Mouse (Mus musculus): ENCODE data around the gene Cwc22. TPM values are rescaled to one million over a fixed set of nuclear protein-coding genes. Genes with fewer than 3 reads are reported as not detected.

Cwc22 gene
- polyA plus RNA-seq, 1 experiment from 2014 or later, result 30.0 TPM

DNA sequence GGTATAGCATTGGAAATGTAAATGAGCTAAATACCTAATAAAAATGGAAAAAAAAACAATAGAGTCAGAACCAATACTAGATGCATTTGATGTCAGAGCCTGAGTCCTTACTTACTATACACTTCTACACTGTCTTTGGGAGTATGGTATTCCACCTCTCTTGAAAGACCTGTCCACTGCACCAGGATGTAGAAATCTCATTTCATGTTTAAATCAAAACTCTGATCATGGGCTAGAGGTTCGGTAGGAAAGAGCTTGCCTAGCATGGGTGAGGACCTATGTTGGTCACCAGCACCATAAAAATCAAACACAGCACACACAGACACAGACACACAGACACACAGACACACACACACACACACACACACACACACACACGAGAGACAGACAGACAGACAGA is 73.5 kb downstream of the Cwc22 start:
- Histone ChIP-seq H3K4me1 (no peaks in the 10 kb centered on the region), H3K9ac (no peak overlapping the region), H3K27me3 (no peaks in the 10 kb centered on the region), H3K4me3 (replicated peaks) (no peak overlapping the region), H3K36me3 (no peaks in the 10 kb centered on the region), H3K9me3 (replicated peaks) (no peaks in the 10 kb centered on the region), H3K27ac (replicated peaks) (no peak overlapping the region), H3K4me2 (replicated peaks) (no peak overlapping the region)
- ATAC-seq (ENCODE audit: insufficient number of reproducible peaks, low FRiP score, low TSS enrichment, low read depth), result no peak
- WGBS, result 80% methylated on average over 2 of the region's 2 CpGs

DNA sequence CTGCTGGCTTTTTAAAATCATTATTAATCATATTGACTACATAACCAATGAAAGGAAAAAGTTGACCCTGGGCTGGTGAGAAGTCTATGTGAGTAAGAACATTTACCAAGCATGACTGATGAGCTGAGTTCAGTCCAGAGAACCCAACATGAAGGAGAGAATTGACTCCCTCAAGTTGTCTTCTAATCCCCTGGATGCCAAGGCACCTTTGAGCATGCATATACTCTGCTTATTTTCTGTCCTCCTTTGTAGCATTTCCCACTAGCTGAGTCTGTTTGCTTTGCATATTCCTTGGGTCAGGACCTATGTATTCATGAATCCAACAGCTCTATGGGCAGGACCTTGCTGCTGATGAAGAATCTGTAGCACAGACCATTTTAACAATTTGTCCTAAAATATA is 75.0 kb downstream of the Cwc22 start:
- no peak for ATAC-seq (ENCODE audit: insufficient number of reproducible peaks, low FRiP score, low TSS enrichment, low read depth)
- Histone ChIP-seq H3K4me3 (replicated peaks) (no peak overlapping the region), H3K4me2 (replicated peaks) (no peak overlapping the region), H3K27ac (replicated peaks) (no peak overlapping the region), H3K9me3 (replicated peaks) (no peaks in the 10 kb centered on the region), H3K9ac (no peak overlapping the region), H3K4me1 (no peaks in the 10 kb centered on the region), H3K36me3 (no peaks in the 10 kb centered on the region), H3K27me3 (no peaks in the 10 kb centered on the region)

DNA sequence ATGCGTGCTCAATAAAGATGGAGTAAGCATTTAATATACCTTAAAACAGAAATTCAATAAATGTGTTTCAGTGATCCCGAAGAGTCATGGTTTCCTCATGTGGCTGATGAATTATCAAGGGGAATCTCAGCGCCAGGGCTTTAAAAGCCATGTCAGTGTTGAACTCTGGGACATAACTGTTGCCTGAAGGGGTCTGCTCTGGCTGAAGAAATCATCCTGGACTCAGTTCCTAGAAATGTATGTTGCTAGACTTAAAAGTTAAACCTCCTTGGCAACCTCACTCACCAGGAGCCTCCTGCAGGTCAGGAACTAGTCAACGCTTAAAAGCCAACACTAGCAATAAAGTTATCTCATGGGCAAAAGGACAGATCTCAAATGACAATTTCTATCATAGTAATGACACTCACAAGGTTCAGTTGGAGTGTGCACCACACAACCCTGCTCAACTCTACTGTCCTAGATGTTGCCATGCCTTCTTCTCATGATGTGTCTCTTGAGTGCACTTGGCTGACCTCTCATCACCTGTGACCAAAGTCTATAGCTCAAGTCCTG is 76.4 kb downstream of the Cwc22 start:
- 83% methylated on average over 4 of the region's 4 CpGs for WGBS
- ATAC-seq (ENCODE audit: insufficient number of reproducible peaks, low FRiP score, low TSS enrichment, low read depth), result no peak
- Histone ChIP-seq H3K36me3 (no peaks in the 10 kb centered on the region), H3K27ac (replicated peaks) (no peak overlapping the region), H3K4me3 (replicated peaks) (no peak overlapping the region), H3K4me2 (replicated peaks) (no peak overlapping the region), H3K9ac (no peak overlapping the region), H3K27me3 (no peaks in the 10 kb centered on the region), H3K4me1 (no peaks in the 10 kb centered on the region), H3K9me3 (replicated peaks) (no peaks in the 10 kb centered on the region)

DNA sequence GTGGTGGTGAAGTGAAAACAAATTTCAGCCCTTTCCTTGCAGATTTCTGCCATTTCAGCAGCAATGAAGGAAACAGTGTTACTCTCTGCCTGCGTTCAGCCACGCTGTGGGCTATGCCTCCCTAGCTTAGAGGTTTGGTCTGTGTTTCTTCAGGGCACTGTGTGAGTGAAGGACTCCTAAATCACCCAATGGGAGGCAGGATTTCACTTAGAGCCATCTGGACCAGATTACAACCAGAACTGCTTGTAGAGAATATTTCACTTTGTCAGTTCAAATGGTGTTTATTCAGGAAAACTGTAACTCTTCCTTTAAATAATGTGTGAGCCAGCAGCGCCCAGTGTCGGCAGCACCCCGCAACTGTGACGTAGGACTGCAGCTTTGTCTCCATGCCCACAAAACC is 82.2 kb downstream of the Cwc22 start:
- H3K4me2 ChIP-seq (replicated peaks), result peak overlapping the region; percentile 47
- 35% methylated on average over 6 of the region's 6 CpGs for WGBS
- peak overlapping the region; percentile 87 for H3K27ac ChIP-seq (replicated peaks)
- peaks cover 12% of the 10 kb centered on the region; the same call in 1 of the 2 replicates for H3K4me1 ChIP-seq
- peak; percentile 87 for ATAC-seq (ENCODE audit: insufficient number of reproducible peaks, low FRiP score, low TSS enrichment, low read depth)
- no peaks in the 10 kb centered on the region for H3K9me3 ChIP-seq (replicated peaks)
- H3K36me3 ChIP-seq, result no peaks in the 10 kb centered on the region
- H3K4me3 ChIP-seq (replicated peaks), result peak overlapping the region; percentile 34
- no peak overlapping the region; the same call in 1 of the 2 replicates for H3K9ac ChIP-seq
- H3K27me3 ChIP-seq, result no peaks in the 10 kb centered on the region

DNA sequence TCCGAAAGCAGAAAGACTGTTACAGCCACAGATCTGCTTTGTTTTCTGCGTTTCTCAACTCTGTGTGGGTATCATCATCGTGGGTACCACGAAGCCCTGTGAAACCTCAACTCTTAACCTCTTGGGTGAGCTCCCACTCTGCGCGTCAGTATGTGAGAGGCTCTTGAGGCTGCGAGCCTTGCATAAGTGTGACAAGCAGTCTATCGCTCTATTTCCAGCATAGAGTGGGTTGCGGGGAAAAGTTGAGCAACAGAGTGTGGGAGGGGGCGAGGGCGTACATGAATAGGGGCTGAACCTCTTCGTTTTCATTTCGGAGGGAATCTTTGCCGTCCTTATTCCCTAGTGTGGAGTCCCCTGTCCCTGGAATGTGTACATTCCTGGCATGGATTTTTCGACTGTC is 82.7 kb downstream of the Cwc22 start:
- Histone ChIP-seq H3K36me3 (no peaks in the 10 kb centered on the region), H3K27ac (replicated peaks) (peak overlapping the region; percentile 87), H3K27me3 (no peaks in the 10 kb centered on the region), H3K4me2 (replicated peaks) (peak overlapping the region; percentile 47), H3K4me1 (peaks cover 12% of the 10 kb centered on the region; the same call in 1 of the 2 replicates), H3K4me3 (replicated peaks) (peak overlapping the region; percentile 34), H3K9me3 (replicated peaks) (no peaks in the 10 kb centered on the region), H3K9ac (no peak overlapping the region; the same call in 1 of the 2 replicates)
- 43% methylated on average over 15 of the region's 15 CpGs for WGBS
- peak; percentile 72 for ATAC-seq (ENCODE audit: insufficient number of reproducible peaks, low FRiP score, low TSS enrichment, low read depth)

DNA sequence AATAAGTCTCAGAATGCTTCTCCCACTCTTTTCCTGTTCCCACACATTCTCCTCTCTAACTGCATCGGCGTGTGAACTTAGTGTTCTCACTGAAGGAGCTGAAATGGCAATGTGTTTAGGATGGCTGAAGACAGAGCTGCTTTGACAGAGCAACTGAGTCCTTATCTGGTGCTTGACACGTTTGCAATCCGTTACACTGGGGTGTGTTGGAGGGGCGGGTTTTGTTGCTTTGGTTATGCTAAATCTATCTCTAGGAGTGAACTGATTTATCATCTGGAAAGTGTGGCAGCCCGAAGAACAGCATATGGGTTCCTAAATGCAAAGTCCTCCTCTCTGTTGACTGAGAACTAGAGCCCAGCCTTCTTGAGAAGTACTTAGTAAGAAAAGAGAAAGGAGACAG is 104.7 kb downstream of the Cwc22 start:
- 60% methylated on average over 6 of the region's 6 CpGs for WGBS
- Histone ChIP-seq H3K4me2 (replicated peaks) (no peak overlapping the region), H3K27me3 (no peaks in the 10 kb centered on the region), H3K27ac (replicated peaks) (no peak overlapping the region), H3K9me3 (replicated peaks) (no peaks in the 10 kb centered on the region), H3K9ac (no peak overlapping the region), H3K36me3 (no peaks in the 10 kb centered on the region), H3K4me3 (replicated peaks) (no peak overlapping the region), H3K4me1 (no peaks in the 10 kb centered on the region)
- ATAC-seq (ENCODE audit: insufficient number of reproducible peaks, low FRiP score, low TSS enrichment, low read depth), result no peak

DNA sequence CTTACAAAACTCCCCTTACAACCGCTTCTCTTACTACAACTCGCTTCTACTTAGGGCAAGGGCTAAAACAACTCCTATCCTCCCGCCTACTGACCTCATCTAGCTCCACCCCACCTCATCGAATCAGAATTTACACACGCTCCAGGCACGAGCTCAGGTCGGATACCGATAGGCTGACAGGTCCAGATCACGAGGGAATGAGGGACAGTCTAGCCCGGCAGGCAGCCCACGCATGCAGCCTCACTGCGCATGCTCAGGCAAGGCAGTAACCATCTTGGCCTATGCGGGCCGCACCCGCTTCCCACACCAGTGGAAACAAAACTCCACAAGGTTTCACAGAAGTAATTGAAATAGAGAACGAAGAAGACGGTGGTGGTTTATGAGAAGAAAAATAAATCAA is 106.6 kb downstream of the Cwc22 start:
- Histone ChIP-seq H3K4me2 (replicated peaks) (no peak overlapping the region), H3K4me3 (replicated peaks) (no peak overlapping the region), H3K4me1 (no peaks in the 10 kb centered on the region), H3K27ac (replicated peaks) (no peak overlapping the region), H3K9me3 (replicated peaks) (no peaks in the 10 kb centered on the region), H3K27me3 (no peaks in the 10 kb centered on the region), H3K9ac (no peak overlapping the region), H3K36me3 (no peaks in the 10 kb centered on the region)
- no peak for ATAC-seq (ENCODE audit: insufficient number of reproducible peaks, low FRiP score, low TSS enrichment, low read depth)
- 86% methylated on average over 17 of the region's 17 CpGs for WGBS

DNA sequence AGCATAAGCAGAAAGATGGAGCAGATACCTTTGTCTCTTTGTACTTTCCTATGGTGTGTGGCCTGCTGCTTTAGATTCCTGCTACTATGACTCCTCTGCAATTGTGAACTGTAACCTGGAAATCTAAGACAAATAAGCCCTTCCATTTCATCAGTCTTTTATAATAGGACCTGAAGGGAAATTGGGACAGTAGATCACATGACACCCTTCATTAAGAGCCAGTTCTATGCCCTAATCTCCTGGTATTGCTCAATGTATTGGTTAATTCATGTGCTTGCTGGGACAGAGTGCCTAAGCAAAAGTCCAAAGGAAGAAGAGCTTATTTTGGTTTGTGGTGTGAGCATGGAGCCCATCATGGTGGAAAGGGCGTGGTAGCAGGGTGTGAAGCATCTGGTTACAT is 107.5 kb downstream of the Cwc22 start:
- H3K9ac ChIP-seq, result no peak overlapping the region
- H3K9me3 ChIP-seq (replicated peaks), result no peaks in the 10 kb centered on the region
- H3K4me1 ChIP-seq, result no peaks in the 10 kb centered on the region
- H3K27me3 ChIP-seq, result no peaks in the 10 kb centered on the region
- no peak overlapping the region for H3K4me3 ChIP-seq (replicated peaks)
- no peaks in the 10 kb centered on the region for H3K36me3 ChIP-seq
- H3K4me2 ChIP-seq (replicated peaks), result no peak overlapping the region
- no peak overlapping the region for H3K27ac ChIP-seq (replicated peaks)
- ATAC-seq (ENCODE audit: insufficient number of reproducible peaks, low FRiP score, low TSS enrichment, low read depth), result no peak
- 87% methylated on average over 1 of the region's 1 CpGs for WGBS

DNA sequence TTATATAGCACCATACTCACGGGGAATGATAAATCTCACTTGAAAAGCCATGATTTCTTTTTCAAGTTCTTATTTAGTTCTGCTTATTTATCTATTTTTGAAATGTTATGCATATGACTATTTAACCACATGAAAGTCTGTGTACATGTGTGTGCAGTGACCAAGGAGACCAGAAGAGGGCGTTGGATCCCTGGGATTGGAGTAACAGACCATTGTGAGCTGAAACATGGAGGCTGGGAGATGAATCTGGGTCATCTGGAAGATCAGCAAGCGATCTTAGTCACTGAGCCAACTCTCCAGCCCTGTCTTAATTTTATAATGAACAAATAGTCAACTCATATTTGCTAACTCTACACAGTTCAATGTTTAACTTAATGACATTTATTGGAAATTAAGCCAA is 110.4 kb downstream of the Cwc22 start:
- no peaks in the 10 kb centered on the region for H3K36me3 ChIP-seq

More for the DNA sequence above, 110.4 kb downstream of the Cwc22 start:
- no peaks in the 10 kb centered on the region for H3K9me3 ChIP-seq (replicated peaks)
- H3K9ac ChIP-seq, result no peak overlapping the region
- no peaks in the 10 kb centered on the region for H3K4me1 ChIP-seq
- no peak overlapping the region for H3K4me3 ChIP-seq (replicated peaks)
- no peak overlapping the region for H3K27ac ChIP-seq (replicated peaks)
- H3K27me3 ChIP-seq, result no peaks in the 10 kb centered on the region
- no peak for ATAC-seq (ENCODE audit: insufficient number of reproducible peaks, low FRiP score, low TSS enrichment, low read depth)
- no peak overlapping the region for H3K4me2 ChIP-seq (replicated peaks)
- WGBS, result 58% methylated on average over 3 of the region's 3 CpGs

Other genes starting within 250 kb of the Cwc22 start
- gene Zfp385b, start 126.7 kb downstream of the Cwc22 start, polyA plus RNA-seq (2015; fragmentation: Nextera tagmentation; extraction: Ambion mirVana), result 10.4 and 11.0 TPM in 2 replicates